Mouse (Mus musculus): ENCODE measurements around the gene Lrrc32. TPM values are rescaled to one million over a fixed set of nuclear protein-coding genes. Genes with fewer than 3 reads are reported as not detected.

Lrrc32 gene
- not detected in 2 replicates for polyA plus RNA-seq (2012; ENCODE audit: insufficient read depth, insufficient read length, low replicate concordance, missing spikeins)

DNA sequence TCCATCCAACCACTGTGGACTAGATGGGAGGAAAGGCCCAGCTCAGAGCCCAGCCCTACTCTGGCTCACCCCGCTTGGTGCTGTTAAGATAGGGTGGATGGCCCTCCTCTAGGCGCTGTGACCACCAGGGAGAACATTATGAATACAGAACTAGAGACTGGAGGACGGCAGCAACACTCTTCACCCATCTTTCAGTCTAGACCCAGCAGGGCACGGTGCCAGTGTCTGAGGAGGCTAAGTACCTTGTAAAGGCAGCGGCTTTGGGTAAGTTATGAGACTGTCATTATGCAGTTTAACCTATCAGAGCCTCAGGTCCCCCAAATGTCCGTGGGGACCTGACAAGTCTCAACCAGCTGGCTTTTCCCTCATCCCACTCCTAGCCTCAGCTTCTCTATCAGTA is at the start of gene Lrrc32:
TSS of gene Lrrc32 (plus strand) at position 153 of the 400 bp plus-strand sequence.
- WGBS = 67% methylated on average over 6 of the region's 6 CpGs
- Histone ChIP-seq H3K4me1 (ENCODE audit: control insufficient read depth, insufficient read depth, low read length) (peaks cover 44% of the 10 kb centered on the region), H3K27ac (ENCODE audit: insufficient read depth, low read depth, low read length) (no peak within 1 kb of the TSS), H3K4me3 (ENCODE audit: insufficient read depth, low read depth, low read length) (peak within 1 kb of the TSS; percentile 57)
- no peak for TF ChIP-seq CTCF (IDR thresholded peaks at IDR 0.05; ENCODE audit: insufficient read depth, low read depth, low read length)
- TF ChIP-seq POLR2A (IDR thresholded peaks at IDR 0.05; ENCODE audit: insufficient read depth, low read depth, low read length) = no peak

DNA sequence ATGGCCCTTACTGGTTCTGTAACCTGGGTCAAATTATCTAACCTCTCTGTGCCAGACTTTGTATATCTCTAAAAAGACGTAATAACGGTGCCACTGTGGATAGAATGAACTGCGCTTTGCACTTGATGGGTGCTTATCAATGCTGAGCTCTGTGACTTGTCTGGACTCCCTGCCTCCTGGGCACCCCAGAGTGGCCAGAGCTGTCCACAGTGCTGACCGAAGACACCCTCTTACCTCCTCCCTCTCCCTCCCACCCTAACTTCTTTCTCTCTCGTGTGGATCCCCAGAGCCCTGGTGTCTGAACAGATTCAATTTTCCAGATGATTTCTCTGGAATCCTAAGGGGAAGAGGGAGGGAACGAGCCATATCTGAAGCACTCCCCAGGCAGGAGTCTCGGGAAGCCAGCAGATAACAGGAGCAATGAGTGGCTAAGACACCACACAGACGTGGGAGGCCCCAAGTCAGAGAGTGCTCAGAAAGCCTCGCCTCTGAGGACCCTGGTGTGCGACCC is 49.1 kb upstream of the Lrrc32 start, which contains the start of gene Gucy2d:
TSS of gene Gucy2d (plus strand) at position 461 of the 511 bp plus-strand sequence.
- H3K4me1 ChIP-seq (ENCODE audit: control insufficient read depth, insufficient read depth, low read length) = no peaks in the 10 kb centered on the region
- WGBS = 55% methylated on average over 10 of the region's 10 CpGs

DNA sequence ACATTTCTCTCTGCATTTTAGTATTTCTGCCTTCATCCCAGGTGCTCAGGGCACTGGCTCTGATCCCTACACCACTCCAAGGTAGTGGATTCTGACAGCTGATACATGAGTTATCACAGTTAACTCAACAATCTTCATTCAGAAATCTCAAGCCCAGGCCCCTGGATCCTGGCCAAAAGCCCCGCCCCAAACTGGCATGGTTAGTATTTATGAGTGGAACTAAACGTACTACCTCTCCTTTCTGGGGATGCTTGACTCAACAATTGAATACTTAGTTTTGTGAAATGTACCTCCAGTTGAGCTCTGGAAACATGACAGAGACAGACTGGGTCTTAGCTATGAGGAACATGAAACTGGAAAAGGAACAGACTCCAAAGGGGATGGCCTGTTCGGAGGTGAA is 42.2 kb upstream of the Lrrc32 start:
- H3K4me1 ChIP-seq (ENCODE audit: control insufficient read depth, insufficient read depth, low read length) = no peaks in the 10 kb centered on the region
- no peak overlapping the region for H3K27ac ChIP-seq (ENCODE audit: insufficient read depth, low read depth, low read length)
- no peak overlapping the region for H3K4me3 ChIP-seq (ENCODE audit: insufficient read depth, low read depth, low read length)
- 74% methylated on average over 3 of the region's 3 CpGs for WGBS
- no peak for TF ChIP-seq CTCF (IDR thresholded peaks at IDR 0.05; ENCODE audit: insufficient read depth, low read depth, low read length)
- TF ChIP-seq POLR2A (IDR thresholded peaks at IDR 0.05; ENCODE audit: insufficient read depth, low read depth, low read length) = no peak

More for the DNA sequence above, 49.1 kb upstream of the Lrrc32 start, which contains the start of gene Gucy2d:
- no peak within 1 kb of the TSS for H3K27ac ChIP-seq (ENCODE audit: insufficient read depth, low read depth, low read length)
- no peak within 1 kb of the TSS for H3K4me3 ChIP-seq (ENCODE audit: insufficient read depth, low read depth, low read length)
- no peak for TF ChIP-seq CTCF (IDR thresholded peaks at IDR 0.05; ENCODE audit: insufficient read depth, low read depth, low read length)
- TF ChIP-seq POLR2A (IDR thresholded peaks at IDR 0.05; ENCODE audit: insufficient read depth, low read depth, low read length) = no peak

DNA sequence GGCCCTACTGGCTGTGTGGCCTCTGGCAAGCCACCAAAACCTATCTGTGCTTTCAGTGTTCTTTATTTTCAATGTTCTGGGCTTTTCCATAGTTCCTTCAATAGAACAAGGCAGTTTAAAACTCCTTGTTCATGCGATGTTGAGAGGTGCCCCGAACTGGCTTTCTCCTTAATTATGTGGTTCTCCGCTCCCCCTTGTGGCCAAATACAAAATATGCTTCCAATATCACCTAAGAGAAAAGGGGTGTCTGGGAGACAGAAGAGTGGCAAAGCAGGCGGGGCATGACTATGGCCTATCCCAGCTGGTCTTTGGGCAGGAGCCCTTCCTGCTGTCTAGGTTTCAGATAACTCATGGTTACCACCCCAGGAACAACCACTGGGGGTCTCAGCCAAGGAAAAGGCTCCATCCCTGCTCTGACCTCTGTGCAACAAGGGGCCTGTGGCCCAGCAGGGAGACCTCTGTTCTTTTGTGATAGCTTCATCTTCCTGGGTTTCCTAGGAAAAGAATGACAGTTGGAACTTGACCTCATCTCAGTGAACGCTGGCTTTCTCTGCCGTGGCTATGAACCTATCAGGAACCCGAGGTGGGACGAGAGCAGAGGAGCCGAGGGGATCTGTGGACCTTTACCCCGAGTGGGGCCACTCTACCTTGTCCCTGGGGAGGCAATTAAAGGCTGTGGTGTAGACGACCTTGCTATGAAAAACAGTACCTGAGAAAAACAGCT is 41.3 kb upstream of the Lrrc32 start:
- TF ChIP-seq CTCF (IDR thresholded peaks at IDR 0.05; ENCODE audit: insufficient read depth, low read depth, low read length) (no peak), POLR2A (IDR thresholded peaks at IDR 0.05; ENCODE audit: insufficient read depth, low read depth, low read length) (no peak)
- Histone ChIP-seq H3K4me3 (ENCODE audit: insufficient read depth, low read depth, low read length) (no peak overlapping the region), H3K27ac (ENCODE audit: insufficient read depth, low read depth, low read length) (no peak overlapping the region), H3K4me1 (ENCODE audit: control insufficient read depth, insufficient read depth, low read length) (no peaks in the 10 kb centered on the region)
- WGBS = 68% methylated on average over 11 of the region's 11 CpGs

DNA sequence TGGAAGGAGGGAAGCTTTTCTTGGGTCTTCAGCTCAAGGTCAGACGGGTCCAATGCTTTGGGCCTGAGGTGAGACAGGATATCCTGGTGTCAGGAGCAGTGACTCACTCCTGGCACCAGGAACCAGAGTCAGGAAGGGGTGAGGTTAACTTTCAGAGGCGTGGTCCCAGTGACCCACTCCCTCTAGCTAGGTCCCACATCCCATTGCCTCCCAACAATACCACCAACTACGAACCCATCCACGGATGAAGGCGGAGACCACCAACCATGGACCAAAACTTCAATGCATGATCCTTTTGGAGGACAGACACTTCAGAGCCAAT is 40.8 kb upstream of the Lrrc32 start:
- 93% methylated on average over 5 of the region's 5 CpGs for WGBS
- H3K4me3 ChIP-seq (ENCODE audit: insufficient read depth, low read depth, low read length) = no peak overlapping the region
- TF ChIP-seq POLR2A (IDR thresholded peaks at IDR 0.05; ENCODE audit: insufficient read depth, low read depth, low read length) (no peak), CTCF (IDR thresholded peaks at IDR 0.05; ENCODE audit: insufficient read depth, low read depth, low read length) (no peak)
- H3K27ac ChIP-seq (ENCODE audit: insufficient read depth, low read depth, low read length) = no peak overlapping the region
- H3K4me1 ChIP-seq (ENCODE audit: control insufficient read depth, insufficient read depth, low read length) = no peaks in the 10 kb centered on the region

DNA sequence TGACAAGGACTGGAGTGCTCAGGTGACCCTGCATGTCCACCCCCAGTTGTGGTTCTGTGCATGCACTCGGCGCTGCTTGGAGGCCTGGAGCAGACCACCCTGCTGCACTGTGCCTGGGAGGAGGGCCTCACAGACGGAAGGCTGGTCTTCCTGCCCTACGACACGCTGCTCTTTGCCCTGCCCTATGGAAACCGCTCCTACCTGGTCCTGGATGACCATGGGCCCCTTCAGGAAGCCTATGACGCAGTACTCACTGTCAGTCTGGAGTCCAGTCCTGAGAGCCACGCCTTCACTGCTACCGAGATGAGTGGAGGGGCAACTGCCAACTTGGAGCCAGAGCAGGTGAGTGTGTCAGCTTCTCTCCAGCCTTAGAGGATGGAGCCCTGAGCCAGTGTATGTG is 39.4 kb upstream of the Lrrc32 start:
- WGBS = 92% methylated on average over 9 of the region's 9 CpGs
- Histone ChIP-seq H3K27ac (ENCODE audit: insufficient read depth, low read depth, low read length) (no peak overlapping the region), H3K4me1 (ENCODE audit: control insufficient read depth, insufficient read depth, low read length) (no peaks in the 10 kb centered on the region), H3K4me3 (ENCODE audit: insufficient read depth, low read depth, low read length) (no peak overlapping the region)
- TF ChIP-seq CTCF (IDR thresholded peaks at IDR 0.05; ENCODE audit: insufficient read depth, low read depth, low read length) (no peak), POLR2A (IDR thresholded peaks at IDR 0.05; ENCODE audit: insufficient read depth, low read depth, low read length) (no peak)

DNA sequence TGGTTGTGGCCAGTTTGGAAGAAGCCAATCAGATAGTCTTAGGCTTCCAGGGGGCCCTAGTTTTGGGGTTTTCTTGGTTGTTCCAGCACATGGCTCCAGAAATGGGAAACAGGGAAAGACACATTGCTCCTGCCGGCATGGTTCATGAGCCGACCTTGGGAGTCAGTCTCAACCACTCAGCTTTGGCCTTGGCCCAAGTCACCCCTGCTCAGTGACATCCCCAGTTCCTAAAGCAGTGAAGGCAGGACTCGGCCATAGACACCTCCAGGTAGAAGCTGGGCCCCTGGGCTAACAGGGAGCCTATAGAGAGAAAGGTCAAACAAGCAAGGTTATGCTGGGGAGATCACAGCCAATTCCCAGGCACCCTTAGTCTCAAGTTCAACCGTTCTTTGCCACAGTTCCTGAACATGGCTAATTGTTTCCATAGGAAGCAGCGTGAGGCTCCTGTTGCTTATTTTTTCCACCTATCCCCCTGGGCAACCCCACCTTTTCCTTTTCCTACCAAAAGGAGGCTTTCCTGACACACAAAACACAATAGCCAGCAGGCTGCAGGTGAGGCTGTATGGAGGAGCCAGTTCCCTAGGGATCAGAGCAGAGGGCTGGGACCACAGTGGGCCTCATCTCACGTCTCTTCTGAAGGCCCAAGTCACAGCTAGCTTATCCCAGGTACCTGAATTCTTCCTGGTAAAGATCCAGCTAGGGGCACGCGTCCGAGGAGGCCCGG is 34.5 kb upstream of the Lrrc32 start:
- no peaks in the 10 kb centered on the region for H3K4me1 ChIP-seq (ENCODE audit: control insufficient read depth, insufficient read depth, low read length)

DNA sequence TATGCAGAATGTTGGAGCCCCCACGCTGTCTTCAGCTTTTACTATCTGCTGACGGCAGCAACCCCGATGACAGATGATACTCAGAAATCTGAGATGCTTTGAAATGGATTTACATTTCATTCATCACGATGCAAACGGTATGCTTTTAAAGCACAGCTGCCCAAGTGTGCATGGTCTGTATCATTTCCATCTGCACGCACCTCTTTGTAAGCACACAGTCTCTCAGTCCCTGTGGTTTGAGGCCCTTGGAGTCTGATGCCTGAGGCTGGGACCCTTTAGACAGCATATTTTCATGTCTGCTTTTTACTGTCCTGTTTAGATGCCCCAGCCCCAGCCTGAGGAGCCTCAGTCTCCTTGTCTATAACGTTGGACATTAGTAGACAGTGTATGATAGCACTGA is 28.8 kb upstream of the Lrrc32 start:
- TF ChIP-seq POLR2A (IDR thresholded peaks at IDR 0.05; ENCODE audit: insufficient read depth, low read depth, low read length) = no peak
- no peak for TF ChIP-seq CTCF (IDR thresholded peaks at IDR 0.05; ENCODE audit: insufficient read depth, low read depth, low read length)
- 84% methylated on average over 7 of the region's 7 CpGs for WGBS
- no peak overlapping the region for H3K27ac ChIP-seq (ENCODE audit: insufficient read depth, low read depth, low read length)

More for the DNA sequence above, 34.5 kb upstream of the Lrrc32 start:
- Histone ChIP-seq H3K4me3 (ENCODE audit: insufficient read depth, low read depth, low read length) (no peak overlapping the region), H3K27ac (ENCODE audit: insufficient read depth, low read depth, low read length) (no peak overlapping the region)
- WGBS = 92% methylated on average over 10 of the region's 10 CpGs
- TF ChIP-seq CTCF (IDR thresholded peaks at IDR 0.05; ENCODE audit: insufficient read depth, low read depth, low read length) (no peak), POLR2A (IDR thresholded peaks at IDR 0.05; ENCODE audit: insufficient read depth, low read depth, low read length) (no peak)

DNA sequence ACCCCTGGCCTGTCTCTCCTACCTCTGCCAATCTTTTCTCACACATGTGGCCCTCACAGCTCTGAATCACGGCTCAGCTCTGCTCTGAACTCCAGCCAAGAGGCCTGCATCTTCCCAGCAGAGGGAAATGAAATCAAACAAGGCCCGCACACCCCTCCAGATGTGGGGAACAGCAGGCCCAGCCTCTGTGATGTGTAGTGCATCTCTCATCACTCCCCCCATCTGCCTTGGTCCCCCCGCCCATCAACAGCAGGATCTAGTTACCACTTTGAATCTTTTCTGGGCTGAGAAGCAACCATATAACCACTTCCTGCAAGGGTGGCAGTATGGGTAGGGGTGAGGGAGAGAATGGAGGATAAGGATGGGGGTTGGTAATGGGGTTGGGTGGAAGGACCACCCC is 20.0 kb upstream of the Lrrc32 start:
- Histone ChIP-seq H3K4me3 (ENCODE audit: insufficient read depth, low read depth, low read length) (no peak overlapping the region), H3K27ac (ENCODE audit: insufficient read depth, low read depth, low read length) (no peak overlapping the region), H3K4me1 (ENCODE audit: control insufficient read depth, insufficient read depth, low read length) (no peaks in the 10 kb centered on the region)
- TF ChIP-seq POLR2A (IDR thresholded peaks at IDR 0.05; ENCODE audit: insufficient read depth, low read depth, low read length) = no peak
- TF ChIP-seq CTCF (IDR thresholded peaks at IDR 0.05; ENCODE audit: insufficient read depth, low read depth, low read length) = no peak
- WGBS = 70% methylated on average over 3 of the region's 3 CpGs

More for the DNA sequence above, 28.8 kb upstream of the Lrrc32 start:
- no peak overlapping the region for H3K4me3 ChIP-seq (ENCODE audit: insufficient read depth, low read depth, low read length)
- no peaks in the 10 kb centered on the region for H3K4me1 ChIP-seq (ENCODE audit: control insufficient read depth, insufficient read depth, low read length)
